Mouse (Mus musculus) lung, embryonic 15.5 days (tissue): Measurements from ENCODE around the gene Hmox2. TPM values are rescaled to one million over a fixed set of nuclear protein-coding genes. Genes with fewer than 3 reads are reported as not detected.

Source experiments
- ATAC-seq: fragments of 200-750 bp; cut with Nextera tagmentation; 2 replicates; pipeline ENCODE4 v1.8.0; 2017; ENCODE audit warnings: moderate number of reproducible peaks, borderline replicate concordance; ENCODE audit not compliant: low FRiP score, low TSS enrichment; ENCODE audit errors: extremely low read depth
- H3K27ac ChIP-seq: fragments of 300-500 bp; sonication (generic); 2 replicates; pipeline ENCODE4 v1.5.1; 2015; ENCODE audit warnings: moderate library complexity, mild to moderate bottlenecking, inconsistent platforms
- H3K27me3 ChIP-seq: fragments of 300-500 bp; sonication (generic); 2 replicates; pipeline ENCODE4 v1.6.1; 2015; ENCODE audit warnings: inconsistent platforms
- H3K36me3 ChIP-seq: fragments of 300-500 bp; sonication (generic); 2 replicates; pipeline ENCODE4 v1.6.1; 2015; ENCODE audit warnings: inconsistent platforms
- H3K4me1 ChIP-seq: fragments of 300-500 bp; sonication (generic); 2 replicates; pipeline ENCODE4 v1.6.1; 2015; ENCODE audit warnings: inconsistent platforms
- H3K4me2 ChIP-seq: fragments of 300-500 bp; sonication (generic); 2 replicates; pipeline ENCODE4 v1.6.1; 2015; ENCODE audit warnings: inconsistent platforms, mild to moderate bottlenecking, moderate library complexity
- H3K4me3 ChIP-seq: fragments of 300-500 bp; sonication (generic); 2 replicates; pipeline ENCODE4 v1.5.1; 2015; ENCODE audit warnings: mild to moderate bottlenecking, inconsistent platforms
- H3K9ac ChIP-seq: fragments of 300-500 bp; sonication (generic); 2 replicates; pipeline ENCODE4 v1.6.1; 2015; ENCODE audit warnings: inconsistent platforms
- H3K9me3 ChIP-seq: fragments of 300-500 bp; sonication (generic); 2 replicates; pipeline ENCODE4 v1.6.1; 2016; ENCODE audit warnings: inconsistent platforms
- WGBS: fragments of 180-500 bp; shearing (Covaris S2); methylation state at CpG from one replicate; pipeline ENCODE4 v1.1.7; 2015; 5-methylcytosine and 5-hydroxymethylcytosine counted together
- polyA plus RNA-seq: library from polyadenylated mRNA; unstranded; fragments of >200 nt; fragmentation: Nextera tagmentation; extraction: Ambion mirVana; gene quantifications from 2 replicates; pipeline ENCODE4 v1.2.1, GENCODE M21; 2015

The Hmox2 gene
- polyA plus RNA-seq, 1 experiment from 2014 or later = 113 TPM

DNA sequence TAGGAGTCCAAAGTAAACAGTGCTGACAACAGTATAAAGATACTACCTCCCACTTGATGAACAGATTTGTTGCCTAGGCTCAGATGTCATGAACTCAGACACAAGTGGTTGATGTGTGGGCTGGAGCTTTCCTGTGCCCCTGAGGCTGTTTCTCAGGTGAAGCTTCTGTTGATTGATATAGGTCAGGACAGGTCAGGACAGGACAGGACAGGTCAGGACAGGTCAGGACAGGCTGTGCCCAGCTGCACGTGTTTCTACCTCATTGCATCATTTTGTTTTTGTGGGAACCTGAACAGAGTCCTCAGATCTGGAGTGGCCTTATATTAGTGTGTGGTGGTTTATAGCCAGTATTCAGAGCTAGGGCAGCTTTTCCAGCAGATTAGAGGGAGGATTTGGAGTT lies 23.5 kb upstream of the Hmox2 start:
- no peaks in the 10 kb centered on the region for H3K27me3 ChIP-seq
- no peaks in the 10 kb centered on the region for H3K9me3 ChIP-seq
- H3K4me2 ChIP-seq = no peak overlapping the region
- H3K9ac ChIP-seq = no peak overlapping the region
- WGBS = 65% methylated on average over 1 of the region's 1 CpGs
- H3K4me1 ChIP-seq = no peaks in the 10 kb centered on the region
- H3K4me3 ChIP-seq = no peak overlapping the region
- no peak for ATAC-seq
- peaks cover 94% of the 10 kb centered on the region for H3K36me3 ChIP-seq
- H3K27ac ChIP-seq = no peak overlapping the region

DNA sequence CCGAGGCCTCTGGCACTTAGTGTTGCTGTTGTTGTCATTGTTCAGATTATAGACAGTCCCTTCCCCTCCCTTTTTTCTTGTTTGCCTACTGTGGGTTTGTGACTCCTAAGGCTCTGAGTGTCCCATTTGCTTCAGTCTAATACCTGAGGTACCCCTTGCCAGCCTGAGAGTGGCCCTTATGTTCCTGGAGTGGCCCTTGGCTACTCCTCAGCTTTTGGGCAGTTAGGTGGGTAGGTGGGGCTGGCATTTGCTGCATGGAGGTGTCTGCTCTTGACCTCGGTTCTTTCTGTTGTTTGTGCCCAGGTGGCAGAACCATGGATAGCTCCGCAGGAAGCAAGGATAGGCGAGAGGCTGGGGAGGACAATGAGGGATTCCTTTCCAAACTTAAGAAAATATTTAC lies 20.6 kb upstream of the Hmox2 start:
- H3K27me3 ChIP-seq = no peaks in the 10 kb centered on the region
- no peak overlapping the region for H3K4me3 ChIP-seq
- H3K4me2 ChIP-seq = no peak overlapping the region
- H3K4me1 ChIP-seq = no peaks in the 10 kb centered on the region
- no peak overlapping the region for H3K27ac ChIP-seq
- 47% methylated on average over 4 of the region's 4 CpGs for WGBS
- ATAC-seq = no peak
- H3K9ac ChIP-seq = no peak overlapping the region
- peaks cover 79% of the 10 kb centered on the region for H3K36me3 ChIP-seq
- no peaks in the 10 kb centered on the region for H3K9me3 ChIP-seq

DNA sequence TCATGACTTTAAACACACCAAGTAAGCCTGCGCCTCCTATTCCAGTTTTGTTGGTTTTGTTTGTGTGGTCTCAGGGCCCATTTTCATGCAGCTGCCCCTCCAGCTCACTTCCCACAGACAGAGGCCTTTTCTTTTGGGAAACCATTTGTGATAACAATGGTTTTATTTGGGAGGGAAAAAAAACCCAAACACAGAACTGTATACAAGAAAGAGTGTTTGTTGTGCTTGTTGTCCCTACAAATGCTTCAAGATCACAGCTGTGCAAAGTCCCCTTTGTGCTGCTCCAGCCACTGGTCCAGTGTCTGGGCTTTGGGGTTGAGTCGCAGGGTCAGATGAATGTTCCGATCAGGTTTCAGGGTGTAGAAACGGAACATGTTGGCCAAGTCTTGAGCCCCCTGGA lies 15.0 kb upstream of the Hmox2 start:
- 90% methylated on average over 4 of the region's 4 CpGs for WGBS
- Histone ChIP-seq H3K4me3 (no peak overlapping the region), H3K27ac (no peak overlapping the region), H3K9me3 (no peaks in the 10 kb centered on the region), H3K4me1 (no peaks in the 10 kb centered on the region), H3K9ac (no peak overlapping the region), H3K27me3 (no peaks in the 10 kb centered on the region), H3K36me3 (peaks cover 65% of the 10 kb centered on the region), H3K4me2 (no peak overlapping the region)
- no peak for ATAC-seq

DNA sequence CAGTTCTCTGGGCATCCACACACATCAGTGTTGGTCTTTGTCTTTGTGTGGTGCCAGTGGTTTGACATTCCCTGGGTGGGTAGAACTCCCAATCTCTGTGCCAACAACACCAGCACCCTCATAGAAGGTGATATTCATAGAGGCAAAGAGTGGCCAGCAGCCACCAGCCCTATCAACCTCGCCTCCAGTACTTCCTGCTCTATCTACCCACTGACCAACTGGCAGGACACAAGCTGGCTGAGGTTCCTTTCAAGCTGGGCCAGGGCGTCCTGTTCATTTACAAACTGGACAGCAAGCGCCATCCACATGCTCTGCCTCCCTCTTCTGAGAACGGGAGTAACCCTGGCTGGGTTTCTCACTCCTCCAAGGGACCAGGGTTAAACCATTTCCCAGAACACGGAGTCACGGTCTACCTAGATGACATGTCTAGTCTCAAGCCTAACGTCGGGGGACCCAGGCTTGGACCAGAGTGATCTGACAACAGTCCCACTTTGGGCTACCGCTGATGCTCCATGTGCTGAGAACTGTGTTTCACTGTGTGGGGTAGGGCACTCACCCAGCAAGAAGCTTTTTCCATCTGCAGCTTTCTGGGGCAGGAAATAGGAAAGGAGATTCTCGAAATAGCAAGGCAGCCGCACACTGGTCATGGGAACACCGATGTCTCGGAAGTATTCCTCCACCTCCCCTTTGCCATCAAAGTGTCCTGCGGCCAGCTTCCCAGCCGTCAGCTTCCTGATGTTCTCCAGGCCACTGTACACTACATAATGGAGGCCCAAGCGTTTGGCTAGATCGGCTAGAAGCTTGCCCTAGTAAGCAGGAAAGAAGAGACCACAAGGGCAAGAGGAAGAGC lies 12.1 kb upstream of the Hmox2 start:
- no peaks in the 10 kb centered on the region for H3K9me3 ChIP-seq
- no peak overlapping the region for H3K27ac ChIP-seq
- ATAC-seq = no peak
- peaks cover 8% of the 10 kb centered on the region; the same call in 1 of the 2 replicates for H3K4me1 ChIP-seq
- H3K9ac ChIP-seq = no peak overlapping the region
- H3K4me2 ChIP-seq = no peak overlapping the region
- H3K4me3 ChIP-seq = no peak overlapping the region
- peaks cover 45% of the 10 kb centered on the region for H3K36me3 ChIP-seq
- WGBS = 85% methylated on average over 17 of the region's 17 CpGs
- no peaks in the 10 kb centered on the region for H3K27me3 ChIP-seq

DNA sequence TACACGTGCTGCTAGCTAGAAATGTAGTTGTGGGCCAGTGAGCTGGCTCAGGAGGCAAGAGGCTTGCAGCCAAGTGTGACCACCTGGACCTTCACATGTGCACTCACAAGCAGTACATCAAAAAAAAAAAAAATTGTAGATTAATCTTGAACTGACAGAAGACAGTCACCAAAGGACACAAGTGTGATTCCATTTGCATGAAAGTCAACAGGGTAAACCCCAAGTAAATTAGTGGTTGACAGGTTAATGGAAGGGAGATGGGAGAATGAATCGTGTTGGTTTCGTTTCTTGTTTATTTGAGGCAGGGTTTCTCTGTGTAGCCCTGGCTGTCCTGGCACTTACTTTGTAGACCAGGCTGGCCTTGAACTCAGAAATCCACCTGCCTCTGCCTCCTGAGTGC lies 8.3 kb upstream of the Hmox2 start:
- H3K4me2 ChIP-seq = peak overlapping the region; percentile 79
- 54% methylated on average over 3 of the region's 3 CpGs for WGBS
- H3K9ac ChIP-seq = no peak overlapping the region
- peak overlapping the region; percentile 60 for H3K4me3 ChIP-seq
- no peaks in the 10 kb centered on the region for H3K9me3 ChIP-seq
- H3K27ac ChIP-seq = no peak overlapping the region
- no peaks in the 10 kb centered on the region for H3K27me3 ChIP-seq
- H3K36me3 ChIP-seq = peaks cover 21% of the 10 kb centered on the region
- H3K4me1 ChIP-seq = peaks cover 10% of the 10 kb centered on the region
- no peak for ATAC-seq

DNA sequence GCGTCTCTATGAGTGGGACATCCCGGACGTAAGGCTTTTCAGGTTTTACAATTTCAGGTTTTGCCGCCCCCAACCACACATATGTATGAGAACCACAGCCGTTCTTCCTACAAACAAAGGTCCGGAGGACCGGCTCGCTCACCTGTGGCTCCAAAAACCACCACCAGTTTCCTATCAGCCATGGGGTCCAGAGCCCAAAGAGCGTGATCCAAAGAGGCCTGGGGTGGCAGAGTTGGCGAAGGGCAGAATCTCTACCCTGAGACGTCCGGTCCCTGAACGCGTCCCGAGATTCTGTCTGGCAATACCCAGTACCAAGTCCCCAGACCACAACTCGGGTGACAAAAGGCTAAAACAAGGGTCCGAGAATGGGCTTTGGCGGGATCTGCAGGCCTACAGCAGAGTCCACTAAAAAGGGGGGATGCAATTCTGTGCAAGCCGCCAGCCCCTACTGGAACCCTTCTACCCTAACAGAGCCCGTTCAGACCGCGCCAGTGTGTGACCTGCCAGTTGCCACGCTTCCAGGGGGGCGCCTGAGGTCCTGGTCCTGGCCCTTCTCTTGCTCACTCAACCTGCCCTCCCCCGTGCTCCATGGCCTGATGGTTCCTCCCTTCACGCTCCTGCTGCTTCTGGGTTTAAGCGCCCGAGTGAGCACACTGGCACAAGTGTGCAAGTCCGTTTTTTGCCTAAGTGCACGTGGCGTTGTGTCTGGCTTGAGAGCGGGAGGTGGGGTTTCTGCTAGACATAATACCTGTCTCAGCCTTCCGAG lies 7.2 kb upstream of the Hmox2 start, which contains the start of gene Nmral1:
TSS of gene Nmral1 (minus strand) at position 604 of the 766 bp plus-strand sequence.
- Histone ChIP-seq H3K4me3 (peak within 1 kb of the TSS; percentile 60), H3K4me2 (peak within 1 kb of the TSS; percentile 79), H3K27me3 (no peaks in the 10 kb centered on the region), H3K27ac (peak within 1 kb of the TSS; percentile 63), H3K4me1 (peaks cover 10% of the 10 kb centered on the region), H3K9me3 (no peaks in the 10 kb centered on the region), H3K9ac (peak within 1 kb of the TSS; percentile 64), H3K36me3 (peaks cover 17% of the 10 kb centered on the region)
- 11% methylated on average over 33 of the region's 33 CpGs for WGBS
- peak; percentile 89 for ATAC-seq

DNA sequence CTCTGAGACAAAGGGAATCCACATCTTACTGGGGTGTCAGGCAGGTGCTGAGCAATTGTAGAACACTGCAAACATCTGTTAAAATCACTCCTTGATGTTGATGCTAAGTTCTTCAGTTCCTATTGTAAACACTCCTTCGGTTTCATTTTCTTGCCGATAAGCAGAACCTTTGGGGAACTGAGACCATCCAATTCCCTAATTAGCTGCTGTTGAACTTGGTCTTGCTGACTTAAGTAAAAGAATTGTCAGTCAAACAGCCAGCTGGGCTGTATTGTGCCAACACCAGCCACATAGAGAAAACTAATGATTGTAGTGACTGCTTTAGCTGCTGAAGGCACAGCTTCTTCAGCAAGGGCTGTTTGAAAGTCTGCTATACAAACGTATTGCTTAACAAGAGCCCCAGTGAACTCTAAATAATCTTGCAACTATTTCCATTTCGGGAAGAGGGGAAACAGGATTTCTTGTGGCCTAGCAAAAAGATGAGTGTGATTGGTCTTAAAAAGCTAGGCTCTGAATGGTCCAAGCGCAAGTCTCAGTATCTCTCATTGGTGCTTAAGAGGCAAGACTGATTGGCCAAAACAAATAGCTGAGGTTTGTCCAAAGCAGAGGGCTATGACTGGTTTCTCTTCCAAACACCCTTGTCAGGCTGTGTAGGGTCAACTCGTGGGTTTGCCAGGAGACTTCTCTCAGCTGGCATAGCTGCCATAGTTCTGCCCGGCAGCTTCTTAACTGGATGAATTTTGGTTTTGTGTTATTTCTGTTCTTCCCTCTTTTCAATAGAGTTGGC lies 3.8 kb upstream of the Hmox2 start:
- peak overlapping the region; percentile 11; the same call in 1 of the 2 replicates for H3K27ac ChIP-seq
- no peak overlapping the region for H3K4me3 ChIP-seq
- no peaks in the 10 kb centered on the region for H3K9me3 ChIP-seq
- H3K4me1 ChIP-seq = peaks cover 15% of the 10 kb centered on the region
- H3K27me3 ChIP-seq = no peaks in the 10 kb centered on the region
- WGBS = 49% methylated on average over 7 of the region's 7 CpGs
- ATAC-seq = no peak
- no peaks in the 10 kb centered on the region for H3K36me3 ChIP-seq
- H3K4me2 ChIP-seq = no peak overlapping the region
- no peak overlapping the region for H3K9ac ChIP-seq

DNA sequence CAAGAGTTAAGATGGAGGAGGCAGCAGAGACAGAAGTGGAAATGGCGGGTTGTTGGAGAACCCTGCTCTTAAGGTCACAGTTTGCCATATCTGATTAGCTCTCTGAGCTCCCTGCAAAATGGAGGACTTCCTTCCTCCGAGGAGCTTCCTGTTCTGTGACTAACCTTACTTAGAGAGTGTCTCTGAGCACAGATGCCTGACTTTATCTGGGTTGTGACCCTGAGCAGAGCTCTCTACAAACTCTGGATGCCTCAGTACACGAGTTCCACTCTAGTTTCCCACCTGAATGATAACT lies 3.3 kb upstream of the Hmox2 start:
- 46% methylated on average over 3 of the region's 3 CpGs for WGBS

DNA sequence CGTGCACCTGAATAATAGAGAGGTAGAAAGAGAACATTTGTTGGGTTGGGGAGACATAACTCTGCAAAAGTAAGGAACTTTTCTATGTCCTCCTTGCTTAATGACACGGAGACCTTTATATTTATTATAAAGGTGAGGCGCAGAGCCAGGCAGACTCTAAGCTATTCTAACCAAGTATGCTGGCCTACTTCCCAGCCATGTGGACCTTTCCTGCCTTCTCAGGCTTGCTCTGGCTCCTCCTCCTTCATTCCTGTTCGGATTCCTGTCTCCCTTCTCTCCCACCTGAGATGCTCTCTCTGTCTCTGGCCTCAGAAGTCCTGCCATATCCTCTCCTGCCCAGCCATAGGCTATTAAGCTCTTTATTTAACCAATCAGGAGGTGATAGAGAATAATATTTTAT lies 895 bp upstream of the Hmox2 start:
- H3K27ac ChIP-seq = no peak overlapping the region
- ATAC-seq = no peak
- no peaks in the 10 kb centered on the region for H3K9me3 ChIP-seq
- peaks cover 14% of the 10 kb centered on the region for H3K4me1 ChIP-seq
- H3K9ac ChIP-seq = no peak overlapping the region
- no peaks in the 10 kb centered on the region for H3K27me3 ChIP-seq
- H3K4me2 ChIP-seq = no peak overlapping the region
- 68% methylated on average over 4 of the region's 4 CpGs for WGBS
- H3K36me3 ChIP-seq = no peaks in the 10 kb centered on the region
- H3K4me3 ChIP-seq = no peak overlapping the region

More for the DNA sequence above, 3.3 kb upstream of the Hmox2 start:
- Histone ChIP-seq H3K9ac (no peak overlapping the region), H3K27ac (peak overlapping the region; percentile 11; the same call in 1 of the 2 replicates), H3K27me3 (no peaks in the 10 kb centered on the region), H3K9me3 (no peaks in the 10 kb centered on the region), H3K4me2 (no peak overlapping the region), H3K4me3 (no peak overlapping the region), H3K4me1 (peaks cover 16% of the 10 kb centered on the region), H3K36me3 (no peaks in the 10 kb centered on the region)
- no peak for ATAC-seq

DNA sequence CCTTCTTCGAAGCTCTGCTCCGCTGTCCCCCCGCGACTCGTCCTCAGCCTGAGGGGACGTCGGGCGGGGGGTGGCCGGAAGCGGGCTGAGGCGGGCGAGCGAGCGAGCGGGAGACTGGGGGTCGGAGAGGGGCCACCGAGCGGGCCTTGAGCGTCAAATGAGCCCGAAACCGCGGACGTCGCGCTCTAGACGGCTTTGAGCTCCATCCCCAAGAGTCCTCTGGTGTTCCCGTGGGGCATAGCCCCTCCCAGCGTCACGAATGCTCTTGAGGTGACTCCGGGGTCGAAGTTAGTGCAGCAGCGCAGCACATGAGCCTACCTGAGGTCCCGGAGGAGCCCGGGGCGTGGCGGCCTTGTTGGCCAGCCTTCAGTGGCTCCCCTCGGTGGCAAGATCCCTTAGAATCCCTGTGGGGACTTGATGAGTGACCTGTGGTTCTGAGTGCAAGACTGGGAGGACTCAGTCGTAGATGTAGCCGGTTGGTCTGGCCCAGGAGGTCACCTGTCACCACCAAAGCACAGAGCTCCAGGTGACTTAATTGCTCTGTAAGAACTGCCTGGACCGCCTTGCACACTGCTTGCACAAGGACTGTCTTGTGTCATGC lies 467 bp downstream of the Hmox2 start:
- H3K4me3 ChIP-seq = peak overlapping the region; percentile 92
- H3K4me1 ChIP-seq = peaks cover 14% of the 10 kb centered on the region
- peak overlapping the region; percentile 82 for H3K27ac ChIP-seq
- no peaks in the 10 kb centered on the region for H3K9me3 ChIP-seq
- peak; percentile 67; the same call in 1 of the 2 replicates for ATAC-seq
- WGBS = 1% methylated on average over 40 of the region's 40 CpGs
- H3K9ac ChIP-seq = peak overlapping the region; percentile 86
- peak overlapping the region; percentile 65 for H3K4me2 ChIP-seq
- H3K27me3 ChIP-seq = no peaks in the 10 kb centered on the region
- no peaks in the 10 kb centered on the region for H3K36me3 ChIP-seq

DNA sequence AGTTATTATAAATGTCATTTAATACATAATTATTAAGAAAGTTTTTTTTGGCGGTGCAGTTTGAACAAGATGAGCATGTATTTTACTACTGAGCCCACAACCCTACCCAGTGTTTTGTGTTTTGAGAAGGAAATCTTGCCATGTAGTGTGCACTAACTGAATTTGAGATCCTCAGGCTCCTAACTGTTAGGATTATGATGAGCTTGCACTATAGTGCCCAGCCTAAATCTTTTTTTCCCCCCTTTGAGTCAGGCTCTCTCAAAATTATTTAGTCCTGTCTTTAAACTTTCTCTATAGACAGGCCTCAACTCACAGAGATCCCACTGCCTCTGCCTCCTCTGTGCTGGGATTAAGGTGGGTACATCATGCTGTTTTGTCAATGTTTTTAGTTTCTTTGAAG lies 1.4 kb downstream of the Hmox2 start:
- no peak for ATAC-seq
- Histone ChIP-seq H3K36me3 (no peaks in the 10 kb centered on the region), H3K4me1 (peaks cover 14% of the 10 kb centered on the region), H3K4me2 (peak overlapping the region; percentile 65), H3K27me3 (no peaks in the 10 kb centered on the region), H3K9me3 (no peaks in the 10 kb centered on the region), H3K4me3 (peak overlapping the region; percentile 92; the same call in 1 of the 2 replicates), H3K27ac (no peak overlapping the region), H3K9ac (peak overlapping the region; percentile 13; the same call in 1 of the 2 replicates)
- 84% methylated on average over 1 of the region's 1 CpGs for WGBS
